Mouse (Mus musculus) C2C12 (cell line): ENCODE results near the gene Vmo1. TPM values are rescaled to one million over a fixed set of nuclear protein-coding genes. Genes with fewer than 3 reads are reported as not detected.
"Not testable (repeated sequence)": the region's sequence is repeated elsewhere in the genome, so short reads cannot be mapped to it uniquely, and the experiment has no call there.

Source experiments
- H3K27me3 ChIP-seq: one replicate; pipeline ENCODE4 v1.6.1; 2011; ENCODE audit not compliant: control insufficient read depth, insufficient read depth, insufficient read length
- H3K36me3 ChIP-seq: one replicate; pipeline ENCODE4 v1.6.1; 2011; ENCODE audit not compliant: control insufficient read depth, insufficient read depth
- H3K4me3 ChIP-seq: one replicate; pipeline ENCODE4 v1.5.1; 2011; ENCODE audit warnings: mild to moderate bottlenecking, control low read depth; ENCODE audit not compliant: poor library complexity, insufficient read depth, severe bottlenecking
- H3K79me2 ChIP-seq: one replicate; pipeline ENCODE4 v1.6.1; 2011; ENCODE audit not compliant: control insufficient read depth, insufficient read depth
- H3K79me3 ChIP-seq: one replicate; pipeline ENCODE4 v1.6.1; 2011; ENCODE audit warnings: low read depth, control low read depth
- H3ac ChIP-seq: one replicate; pipeline ENCODE3; 2011; ENCODE audit warnings: low read depth; ENCODE audit not compliant: control insufficient read depth, insufficient read length
- CEBPB ChIP-seq: IDR thresholded peaks from one replicate; pipeline ENCODE4 v1.6.1; 2011; ENCODE audit warnings: low read depth, mild to moderate bottlenecking, control low read depth, moderate library complexity
- CTCF ChIP-seq: IDR thresholded peaks from one replicate; pipeline ENCODE4 v1.5.1; 2011; ENCODE audit not compliant: control insufficient read depth, insufficient read depth, insufficient read length
- FOSL1 ChIP-seq: IDR thresholded peaks from one replicate; pipeline ENCODE4 v1.8.0; 2011; ENCODE audit warnings: mild to moderate bottlenecking, low read length; ENCODE audit not compliant: poor library complexity, insufficient read depth, severe bottlenecking
- MAX ChIP-seq: IDR thresholded peaks from one replicate; pipeline ENCODE4 v1.6.1; 2011; ENCODE audit warnings: mild to moderate bottlenecking, control low read depth
- MYOD1 ChIP-seq: IDR thresholded peaks from one replicate; pipeline ENCODE4 v1.6.1; 2011; ENCODE audit warnings: low read depth; ENCODE audit not compliant: control insufficient read depth, insufficient read length
- MYOG ChIP-seq: IDR thresholded peaks from one replicate; pipeline ENCODE4 v1.6.1; 2011; ENCODE audit not compliant: control insufficient read depth, insufficient read length; ENCODE audit errors: extremely low read depth
- USF1 ChIP-seq: IDR thresholded peaks from one replicate; pipeline ENCODE4 v1.6.1; 2011; ENCODE audit warnings: low read depth, mild to moderate bottlenecking, control low read depth, moderate library complexity
- polyA plus RNA-seq: library from polyadenylated mRNA; unstranded; fragments of >200 nt; fragmentation: generic; extraction: Trizol; gene quantifications from one replicate; pipeline ENCODE4 v1.2.1, GENCODE M21; 2012; ENCODE audit warnings: missing spikeins

The Vmo1 gene
- polyA plus RNA-seq, 1 experiment = not detected

- Histone ChIP-seq H3K79me2 (peaks cover 24% of the 10 kb centered on the region), H3K4me3 (peak overlapping the region; percentile 21), H3ac (no peak overlapping the region), H3K36me3 (peaks cover 35% of the 10 kb centered on the region), H3K79me3 (peaks cover 16% of the 10 kb centered on the region), H3K27me3 (no peaks in the 10 kb centered on the region)
- TF ChIP-seq MYOD1 = no peak
- TF ChIP-seq CEBPB = no peak
- no peak for TF ChIP-seq USF1
- TF ChIP-seq FOSL1 = no peak
- no peak for TF ChIP-seq MYOG
- no peak for TF ChIP-seq CTCF
- TF ChIP-seq MAX = no peak
These were observed 10.4 kb upstream of the Vmo1 start for GRCm38 (mm10) chr11:70524782-70525181.

GRCm38 (mm10) chr11:70523306-70523989 lies 9.0 kb upstream of the Vmo1 start:
- Histone ChIP-seq H3K79me3 (peaks cover 16% of the 10 kb centered on the region), H3K79me2 (peaks cover 24% of the 10 kb centered on the region), H3K36me3 (peaks cover 24% of the 10 kb centered on the region)
- H3ac ChIP-seq, H3K27me3 ChIP-seq, H3K4me3 ChIP-seq: not testable (repeated sequence)

GRCm38 (mm10) chr11:70520178-70520769 lies 5.9 kb upstream of the Vmo1 start:
- no peak for TF ChIP-seq USF1
- no peak for TF ChIP-seq FOSL1
- TF ChIP-seq MYOD1 = no peak
- Histone ChIP-seq H3K79me3 (peaks cover under 1% of the 10 kb centered on the region), H3K4me3 (no peak overlapping the region), H3K27me3 (no peaks in the 10 kb centered on the region), H3K36me3 (no peaks in the 10 kb centered on the region), H3ac (no peak overlapping the region), H3K79me2 (peaks cover 1% of the 10 kb centered on the region)

- no peaks in the 10 kb centered on the region for H3K79me2 ChIP-seq
- TF ChIP-seq USF1 = no peak
- no peak for TF ChIP-seq MYOG
- TF ChIP-seq FOSL1 = no peak
- no peak for TF ChIP-seq CEBPB
- no peak for TF ChIP-seq MYOD1
- TF ChIP-seq MAX = no peak
- no peak for TF ChIP-seq CTCF
- peaks cover 3% of the 10 kb centered on the region for H3K27me3 ChIP-seq
- H3K79me3 ChIP-seq = no peaks in the 10 kb centered on the region
- no peak within 1 kb of the TSS for H3ac ChIP-seq
- H3K36me3 ChIP-seq = no peaks in the 10 kb centered on the region
- no peak within 1 kb of the TSS for H3K4me3 ChIP-seq
These were observed 4.5 kb upstream of the Vmo1 start, which contains the start of gene Gltpd2 for GRCm38 (mm10) chr11:70518923-70519322. Gene Gltpd2 (plus strand): TSS chr11:70519196.

GRCm38 (mm10) chr11:70518436-70518835 lies 4.0 kb upstream of the Vmo1 start:
- no peak overlapping the region for H3K4me3 ChIP-seq
- no peaks in the 10 kb centered on the region for H3K79me3 ChIP-seq
- no peaks in the 10 kb centered on the region for H3K36me3 ChIP-seq
- TF ChIP-seq MYOG (no peak), MYOD1 (no peak), USF1 (no peak), CTCF (no peak), FOSL1 (no peak), CEBPB (no peak)
- H3K79me2 ChIP-seq = no peaks in the 10 kb centered on the region
- H3K27me3 ChIP-seq = peaks cover 6% of the 10 kb centered on the region
- no peak overlapping the region for H3ac ChIP-seq

GRCm38 (mm10) chr11:70516352-70516751 lies 1.9 kb upstream of the Vmo1 start:
- Histone ChIP-seq H3K4me3 (no peak overlapping the region), H3K27me3 (peaks cover 12% of the 10 kb centered on the region), H3ac (no peak overlapping the region), H3K79me3 (no peaks in the 10 kb centered on the region), H3K36me3 (no peaks in the 10 kb centered on the region), H3K79me2 (no peaks in the 10 kb centered on the region)
- TF ChIP-seq USF1 (no peak), MYOD1 (no peak), MAX (no peak), CTCF (no peak), CEBPB (no peak), MYOG (no peak), FOSL1 (no peak)
